Mouse (Mus musculus): Measurements from ENCODE around the gene Cryzl2.

Cryzl2 gene

GRCm38 (mm10) chr1:157480090-157480489 lies 21.7 kb downstream of the Cryzl2 start:
- no peak for DNase-seq

- no peak for DNase-seq
Measured at GRCm38 (mm10) chr1:157480901-157481300, 22.5 kb downstream of the Cryzl2 start.

GRCm38 (mm10) chr1:157481666-157482065 lies 23.3 kb downstream of the Cryzl2 start:
- no peak for DNase-seq

- DNase-seq = no peak
Measured at GRCm38 (mm10) chr1:157484161-157484560, 25.8 kb downstream of the Cryzl2 start.

- no peak for DNase-seq
Measured at GRCm38 (mm10) chr1:157500657-157501056, 42.3 kb downstream of the Cryzl2 start.

GRCm38 (mm10) chr1:157501352-157501945 lies 43.1 kb downstream of the Cryzl2 start:
- no peak for DNase-seq

GRCm38 (mm10) chr1:157503071-157503470 lies 44.7 kb downstream of the Cryzl2 start:
- no peak for DNase-seq

GRCm38 (mm10) chr1:157506522-157506921 lies 48.1 kb downstream of the Cryzl2 start, which contains the start of gene Sec16b:
Sec16b (plus strand) TSS chr1:157506728.
- no peak for DNase-seq

- DNase-seq = no peak
Measured at GRCm38 (mm10) chr1:157506995-157507595, 48.7 kb downstream of the Cryzl2 start.

DNA sequence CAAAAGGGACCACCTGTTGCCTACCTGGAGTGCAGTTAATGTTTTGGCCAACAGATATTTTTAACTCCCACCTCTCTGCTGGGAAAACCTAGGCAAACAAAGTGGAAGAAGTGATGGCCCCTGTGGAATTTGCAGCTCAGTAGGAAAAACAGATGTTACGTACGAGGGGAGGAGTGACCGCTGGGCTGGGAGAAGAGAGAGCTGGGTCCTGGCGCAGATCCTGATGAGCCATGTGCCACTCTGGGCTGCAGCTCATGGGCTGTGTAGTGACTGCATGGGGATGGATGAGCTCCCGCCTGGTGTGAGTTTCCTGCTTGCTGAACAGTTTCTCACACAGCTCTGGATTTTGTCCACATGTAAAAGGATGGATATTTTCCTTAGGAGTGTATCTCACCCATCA lies 49.4 kb downstream of the Cryzl2 start:
- DNase-seq = no peak

DNA sequence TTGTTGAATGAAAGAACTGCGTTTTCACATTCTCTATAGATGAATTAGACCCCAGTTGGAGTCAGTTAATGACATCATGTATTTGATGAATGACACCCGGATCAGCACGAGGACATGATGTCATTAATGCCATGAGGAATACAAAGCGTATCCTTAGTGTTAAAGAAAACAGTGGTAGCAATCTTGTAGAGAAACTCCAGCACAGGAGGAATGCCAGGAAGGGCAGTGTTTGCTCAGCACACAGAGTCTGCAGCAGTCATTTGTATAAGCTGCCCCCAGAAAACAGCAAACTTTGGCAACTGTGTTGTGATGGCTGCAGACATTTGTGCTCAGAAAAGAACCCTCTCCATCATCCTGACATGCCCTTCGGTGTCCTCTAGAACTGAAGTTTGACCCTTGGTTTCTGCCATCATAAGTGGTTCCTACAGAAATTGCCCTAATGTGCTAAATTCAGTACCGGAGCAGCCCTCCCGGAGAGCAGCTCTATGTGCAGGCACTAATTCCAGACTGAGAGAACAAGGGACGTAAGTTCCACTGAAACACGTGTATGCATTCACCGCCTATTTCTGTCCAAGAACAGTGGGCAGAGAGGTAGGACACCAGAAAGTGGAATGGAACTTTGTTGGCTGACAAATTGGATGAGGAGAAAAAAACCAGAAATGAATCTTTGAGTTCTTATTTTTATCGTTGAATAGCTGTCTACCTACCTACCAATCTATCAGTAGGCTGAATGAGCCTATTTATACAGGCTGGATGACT lies 54.5 kb downstream of the Cryzl2 start:
- DNase-seq = no peak

DNA sequence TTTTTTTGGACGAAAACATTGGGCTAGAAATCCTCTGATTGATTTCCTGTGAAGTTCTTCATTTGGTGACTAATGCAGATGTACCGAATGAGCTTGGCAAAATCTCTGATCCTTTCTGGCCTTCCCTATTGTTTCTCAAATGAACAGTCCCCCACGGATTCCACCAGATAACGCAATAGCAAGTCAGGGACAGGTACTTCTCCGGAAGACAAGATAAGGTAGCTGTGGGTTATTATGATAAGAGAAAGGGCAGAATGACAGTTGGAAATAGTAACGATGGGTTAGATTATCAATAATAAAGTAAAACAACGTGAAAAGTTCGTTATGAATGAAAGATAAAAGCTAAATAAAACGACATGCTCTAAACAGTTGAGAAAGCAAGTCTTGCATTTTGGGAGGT lies 55.2 kb downstream of the Cryzl2 start:
- no peak for DNase-seq

DNA sequence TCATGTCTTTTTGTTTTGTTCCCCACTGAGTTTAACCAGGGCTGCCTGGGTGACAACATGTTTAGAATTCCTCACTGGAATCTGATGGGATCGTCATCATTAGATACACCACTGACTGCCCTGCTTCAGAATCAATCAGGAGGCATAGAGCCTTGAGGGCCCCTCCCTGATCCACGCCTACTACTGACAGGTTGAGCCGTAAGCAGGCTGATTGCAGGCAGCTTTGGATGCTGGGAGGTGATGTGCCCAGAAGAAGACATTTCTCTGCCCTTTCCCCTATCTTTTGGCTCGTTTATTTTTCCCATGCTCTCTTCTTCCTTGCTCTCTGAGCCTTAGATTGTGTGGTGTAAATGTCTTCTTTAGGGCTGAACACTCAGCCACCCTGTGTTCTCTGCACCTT lies 55.9 kb downstream of the Cryzl2 start:
- no peak for DNase-seq

DNA sequence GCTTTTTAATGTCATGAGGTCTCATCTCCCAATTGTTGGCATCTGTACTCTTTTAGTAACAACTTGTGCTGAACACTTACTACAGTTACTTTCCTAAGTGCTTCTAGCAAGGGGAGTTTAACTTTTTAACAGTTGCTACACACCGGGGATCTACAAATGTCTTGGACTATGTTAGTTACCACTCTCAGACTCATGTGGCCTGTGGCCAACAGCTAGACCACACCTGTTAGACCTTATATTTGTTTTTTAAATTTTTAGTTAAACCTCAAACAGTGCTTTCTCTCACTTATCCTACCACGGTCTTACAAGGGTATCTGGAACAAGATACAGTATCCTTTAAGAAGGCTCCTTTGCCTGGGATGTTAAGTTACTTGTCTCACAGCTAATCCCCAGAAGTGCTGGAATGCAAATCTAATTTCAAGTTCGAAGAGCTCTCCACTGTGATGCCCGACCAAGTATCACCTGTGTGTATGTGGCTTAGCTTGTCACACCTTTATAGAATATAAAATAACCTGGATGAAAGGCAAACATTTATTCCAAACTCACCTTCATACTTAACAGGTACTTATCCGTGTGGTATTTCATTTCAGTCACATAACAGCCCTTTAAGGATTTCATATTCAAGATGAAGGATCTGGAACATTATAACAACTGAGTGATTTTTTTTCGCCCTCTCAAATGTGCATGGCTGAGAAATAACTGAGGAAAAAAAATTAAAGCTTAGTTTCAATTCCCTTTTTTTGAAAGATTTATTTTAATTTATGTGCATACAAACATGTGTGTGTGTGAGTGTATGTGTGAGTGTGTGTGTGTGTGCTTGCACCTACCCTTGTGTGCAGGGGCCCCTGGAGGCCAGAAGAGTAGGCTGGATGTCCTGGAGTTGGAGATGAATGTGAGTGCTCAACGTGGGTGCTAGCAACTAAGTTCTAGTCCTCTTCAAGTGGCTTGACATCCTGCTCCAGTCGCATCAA lies 58.7 kb downstream of the Cryzl2 start:
- no peak for DNase-seq

- peak; percentile 90 to 93 for DNase-seq
Measured at GRCm38 (mm10) chr1:157518111-157518523, 59.7 kb downstream of the Cryzl2 start.

DNA sequence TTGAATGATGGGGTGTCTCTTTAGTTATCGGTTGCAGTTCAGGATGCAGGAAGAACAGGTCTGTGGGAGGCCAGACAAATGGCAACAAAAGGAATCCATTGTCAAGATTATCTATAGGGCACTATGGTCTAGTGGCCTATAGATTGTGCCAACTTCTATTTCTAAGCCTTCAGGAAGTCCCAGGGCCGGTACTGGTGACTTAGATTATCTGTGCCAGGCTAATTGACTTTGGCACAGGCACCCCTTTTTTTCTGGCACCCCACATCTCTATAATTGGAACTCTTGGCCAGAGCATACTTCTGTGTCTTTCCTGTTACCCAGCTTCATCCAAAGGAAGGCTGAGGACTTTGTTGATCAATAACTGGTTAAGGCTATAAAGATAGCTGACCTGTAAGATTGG lies 61.0 kb downstream of the Cryzl2 start:
- no peak for DNase-seq

- no peak for DNase-seq
Measured at GRCm38 (mm10) chr1:157522322-157522721, 63.9 kb downstream of the Cryzl2 start.

DNA sequence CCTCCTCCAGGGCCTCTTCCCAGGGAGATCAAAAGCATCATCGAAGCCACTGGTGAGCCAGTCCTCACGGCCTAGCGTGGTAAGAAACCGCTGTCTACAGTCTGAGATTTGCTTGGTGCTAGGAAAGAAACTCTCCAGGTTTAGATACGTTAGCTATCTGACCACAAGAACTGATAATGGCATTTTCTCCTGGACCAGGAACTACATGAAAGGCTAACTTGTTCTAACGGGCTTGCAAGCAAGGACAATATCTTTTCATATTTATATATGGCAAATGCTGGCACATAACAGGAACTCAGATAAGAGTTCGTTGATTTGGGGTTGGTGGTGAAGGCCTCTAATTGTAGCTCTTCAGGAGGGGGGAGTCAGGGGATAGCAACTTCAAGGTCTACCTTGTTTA lies 66.4 kb downstream of the Cryzl2 start:
- no peak for DNase-seq

- no peak for DNase-seq
Measured at GRCm38 (mm10) chr1:157525692-157526354, 67.4 kb downstream of the Cryzl2 start.

DNA sequence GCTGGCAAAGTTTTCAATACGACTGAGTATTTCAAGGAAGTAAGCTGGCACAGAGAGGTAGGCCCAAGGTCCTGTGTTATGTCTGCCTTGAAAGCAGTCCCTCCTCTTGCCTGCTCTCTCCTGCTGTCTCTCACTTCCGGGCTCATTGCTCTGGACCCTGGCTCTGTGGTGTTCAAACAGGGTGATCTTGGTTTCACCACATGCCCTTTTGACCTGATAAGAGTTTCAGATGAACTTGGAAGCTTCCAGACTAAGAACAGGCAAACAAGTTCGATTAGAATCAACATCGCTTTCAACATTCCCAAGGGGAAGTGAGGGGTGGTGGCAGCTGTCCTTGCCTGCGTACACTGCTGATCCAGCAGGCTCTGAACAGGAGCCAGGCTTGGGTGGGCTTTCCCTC lies 68.2 kb downstream of the Cryzl2 start:
- DNase-seq = no peak

- DNase-seq = peak; percentile 87 to 92
Measured at GRCm38 (mm10) chr1:157532826-157533460, 74.6 kb downstream of the Cryzl2 start.

GRCm38 (mm10) chr1:157535571-157535970 lies 77.2 kb downstream of the Cryzl2 start:
- DNase-seq = no peak
